Mouse (Mus musculus) spleen, adult 2 months (tissue): ENCODE measurements around the gene 3110082I17Rik.

Experiments used
- CTCF ChIP-seq: fragments of 200-500 bp; IDR thresholded peaks from 2 replicates; pipeline ENCODE4 v1.5.1; 2011; ENCODE audit warnings: mild to moderate bottlenecking, inconsistent platforms; ENCODE audit not compliant: insufficient read depth, insufficient read length, insufficient replicate concordance; ENCODE audit errors: extremely low read depth
- POLR2A ChIP-seq: fragments of 200-500 bp; IDR thresholded peaks from 2 replicates; pipeline ENCODE4 v1.6.1; 2011; ENCODE audit warnings: low read depth, low read length, inconsistent platforms

- TF ChIP-seq CTCF (no peak), POLR2A (no peak)
These were observed 17.9 kb downstream of the 3110082I17Rik start for GRCm38 (mm10) chr5:139442428-139442827.
